Mouse (Mus musculus): Measurements from ENCODE around the gene Gm7697. TPM values are rescaled to one million over a fixed set of nuclear protein-coding genes. Genes with fewer than 3 reads are reported as not detected.

Gene Gm7697
- not detected in 2 replicates for polyA plus RNA-seq (2021; fragmentation: Nextera tagmentation)
- long read RNA-seq, experiment 1, result 0 reads
- long read RNA-seq, experiment 2, result 0 reads

DNA sequence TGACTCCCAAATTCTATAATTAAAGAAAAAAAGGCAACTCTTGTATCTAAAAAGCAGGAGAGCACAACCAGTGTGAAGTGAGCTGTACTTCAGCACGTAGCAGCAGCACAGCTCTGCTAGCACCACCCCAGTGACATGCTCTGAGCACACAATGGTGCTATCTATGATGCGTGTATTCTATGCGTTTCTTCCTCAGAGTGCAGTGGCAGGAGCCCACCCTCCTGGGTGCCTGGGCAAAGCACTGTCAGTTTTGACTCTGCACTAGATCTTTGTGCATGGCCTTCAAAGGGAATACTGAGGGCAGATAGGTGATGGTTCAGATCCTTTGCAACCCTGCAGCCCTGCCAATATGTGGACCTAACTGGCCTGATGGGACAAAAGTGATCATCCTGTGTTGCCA lies at the start of gene Gm7697:
Gene Gm7697, minus strand, starts transcription at position 101 of the 400 bp plus-strand sequence.

DNA sequence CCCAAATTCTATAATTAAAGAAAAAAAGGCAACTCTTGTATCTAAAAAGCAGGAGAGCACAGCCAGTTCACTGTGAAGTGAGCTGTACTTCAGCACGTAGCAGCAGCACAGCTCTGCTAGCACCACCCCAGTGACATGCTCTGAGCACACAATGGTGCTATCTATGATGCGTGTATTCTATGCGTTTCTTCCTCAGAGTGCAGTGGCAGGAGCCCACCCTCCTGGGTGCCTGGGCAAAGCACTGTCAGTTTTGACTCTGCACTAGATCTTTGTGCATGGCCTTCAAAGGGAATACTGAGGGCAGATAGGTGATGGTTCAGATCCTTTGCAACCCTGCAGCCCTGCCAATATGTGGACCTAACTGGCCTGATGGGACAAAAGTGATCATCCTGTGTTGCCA lies 69.3 kb downstream of the Gm7697 start, which contains the start of gene Gm9495:
Gene Gm9495, minus strand, starts transcription at position 101 of the 400 bp plus-strand sequence.

Other genes starting within 250 kb of the Gm7697 start
- not detected in 2 replicates for gene Gm9495, start 69.4 kb downstream of the Gm7697 start, polyA plus RNA-seq (2021; fragmentation: Nextera tagmentation)
- 12.9 and 14.6 TPM in 2 replicates for gene Zfp868, start 102.6 kb upstream of the Gm7697 start, polyA plus RNA-seq (2021; fragmentation: Nextera tagmentation)
- 1.5 and 1.6 TPM in 2 replicates for gene Zfp964, start 131.5 kb upstream of the Gm7697 start, polyA plus RNA-seq (2021; fragmentation: Nextera tagmentation)
- 12.4 and 14.6 TPM in 2 replicates for gene Zfp869, start 187.7 kb upstream of the Gm7697 start, polyA plus RNA-seq (2021; fragmentation: Nextera tagmentation)
- gene Zfp963, start 227.0 kb upstream of the Gm7697 start, polyA plus RNA-seq (2021; fragmentation: Nextera tagmentation), result 4.1 TPM in 2 replicates

Measured in layer of hippocampus, adult 6 months (tissue).